15 mouse cellular contexts compared by ENCODE assay signal in the genomic region with DNA sequence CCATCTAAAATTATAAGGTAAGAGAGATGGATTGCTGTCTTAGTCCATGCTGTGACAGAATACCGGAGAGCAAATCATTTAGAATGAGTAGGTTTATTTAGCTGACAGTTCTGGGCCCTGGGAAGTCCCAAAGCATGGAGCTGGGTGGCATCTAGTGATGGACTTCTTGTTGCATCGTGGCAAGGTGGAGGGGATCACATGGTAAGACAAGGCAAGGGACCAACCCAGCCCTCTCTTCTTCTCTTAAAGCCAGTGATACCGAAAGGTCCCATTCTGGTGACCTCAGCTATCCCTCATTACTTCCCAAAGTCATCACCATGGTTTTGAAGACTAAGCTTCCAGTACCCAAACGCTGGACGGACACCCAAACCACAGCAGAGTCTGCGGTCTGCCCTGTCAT.
"Had no signal": no experiment of that assay in that cellular context is flagged by ENCODE, and none has a peak within 500 bp of the region (broad histone marks: within the 10 kb centered on the region; RNA-seq: fewer than 3 reads in every experiment).

No protein-coding gene starts in this region.

- DNase-seq: retina, postnatal 1 day; right cerebral cortex, adult 18-20 months; right cerebral cortex, postnatal 14 days; right cerebral cortex, postnatal 25 days; right cerebral cortex, postnatal 4 days; spleen, adult 18-20 months; thymus, adult 18-20 months; thymus, adult 2 months; thymus, postnatal 14 days; thymus, postnatal 25 days; thymus, postnatal 36 days; thymus, postnatal 4 days had no signal

- H3K9me3 ChIP-seq: neural tube, embryonic 15.5 days; stomach, embryonic 15.5 days had no signal

- H3K9ac ChIP-seq: neural tube, embryonic 15.5 days; stomach, embryonic 15.5 days had no signal

- H3K36me3 ChIP-seq: neural tube, embryonic 15.5 days; stomach, embryonic 15.5 days had no signal

- H3K4me3 ChIP-seq: neural tube, embryonic 15.5 days; stomach, embryonic 15.5 days had no signal

- H3K27me3 ChIP-seq: neural tube, embryonic 15.5 days; stomach, embryonic 15.5 days had no signal

- H3K27ac ChIP-seq: neural tube, embryonic 15.5 days; stomach, embryonic 15.5 days; stomach, postnatal 0 days had no signal

- H3K4me2 ChIP-seq: neural tube, embryonic 15.5 days; stomach, embryonic 15.5 days had no signal
